Mouse (Mus musculus): ENCODE results near the gene Sox18.

The Sox18 gene

GRCm38 (mm10) chr2:181646626-181647472 lies 24.6 kb downstream of the Sox18 start:
- no peak for DNase-seq (ENCODE audit: low spot score)

DNA sequence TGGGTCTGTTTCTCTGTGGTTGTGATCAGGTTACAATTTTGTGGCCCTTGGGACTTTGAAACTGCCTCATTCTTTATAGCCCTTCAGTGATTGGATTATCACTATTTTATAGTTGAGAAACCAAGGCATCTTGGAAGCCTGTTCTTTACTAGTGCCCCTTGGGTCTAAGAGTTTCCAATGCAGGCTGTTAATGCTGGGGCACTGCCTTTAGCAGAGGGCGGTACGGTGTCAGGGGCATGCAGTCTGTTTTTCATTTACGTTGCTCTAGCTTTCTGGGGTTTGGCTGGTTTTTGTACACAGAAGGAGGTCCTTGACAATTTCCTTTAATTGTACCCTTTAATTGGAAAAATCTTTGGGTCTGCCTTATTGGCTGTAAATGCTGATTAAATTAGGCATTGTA lies 25.8 kb downstream of the Sox18 start:
- DNase-seq (ENCODE audit: low spot score) = no peak

DNA sequence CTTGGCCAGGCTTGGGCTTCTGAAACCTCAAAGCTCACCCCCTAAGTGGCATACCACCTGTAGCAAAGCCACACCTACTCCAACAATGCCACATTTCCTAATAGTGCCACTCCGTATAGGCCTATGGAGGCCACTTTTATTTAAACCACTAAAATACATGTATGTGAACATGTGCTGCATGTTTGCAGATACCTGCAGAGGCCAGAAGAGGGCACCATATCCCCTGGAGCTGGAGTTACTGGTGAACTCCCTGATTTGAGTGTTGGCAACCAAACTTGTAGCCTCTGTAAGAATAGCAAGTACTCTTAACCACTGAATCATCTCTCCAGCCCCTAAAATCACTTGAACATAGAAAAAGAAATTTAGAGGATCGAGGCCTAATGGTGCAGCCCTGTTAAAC lies 27.1 kb downstream of the Sox18 start:
- DNase-seq (ENCODE audit: low spot score) = peak; percentile 41

DNA sequence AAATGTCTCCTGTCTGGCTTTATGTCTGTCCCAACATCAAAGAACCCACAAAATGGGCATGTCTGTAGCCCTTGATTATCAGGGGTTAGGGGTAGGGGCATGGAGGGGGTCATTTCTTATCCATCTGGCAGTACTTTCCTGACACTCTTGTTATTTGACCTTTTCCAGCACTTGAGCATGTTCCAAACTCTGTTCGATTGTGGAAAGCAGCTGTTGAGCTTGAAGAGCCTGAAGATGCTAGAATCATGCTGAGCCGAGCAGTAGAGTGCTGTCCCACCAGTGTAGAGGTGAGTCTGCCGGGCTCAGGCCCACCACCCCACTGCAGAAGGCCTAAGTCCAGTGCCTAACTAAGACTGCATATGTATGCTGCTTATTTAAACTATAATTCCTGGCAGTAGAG lies 35.6 kb downstream of the Sox18 start:
- no peak for DNase-seq (ENCODE audit: low spot score)

GRCm38 (mm10) chr2:181632624-181633023 lies 38.8 kb downstream of the Sox18 start:
- no peak for DNase-seq (ENCODE audit: low spot score)

GRCm38 (mm10) chr2:181628471-181628870 lies 43.0 kb downstream of the Sox18 start:
- no peak for DNase-seq (ENCODE audit: low spot score)

DNA sequence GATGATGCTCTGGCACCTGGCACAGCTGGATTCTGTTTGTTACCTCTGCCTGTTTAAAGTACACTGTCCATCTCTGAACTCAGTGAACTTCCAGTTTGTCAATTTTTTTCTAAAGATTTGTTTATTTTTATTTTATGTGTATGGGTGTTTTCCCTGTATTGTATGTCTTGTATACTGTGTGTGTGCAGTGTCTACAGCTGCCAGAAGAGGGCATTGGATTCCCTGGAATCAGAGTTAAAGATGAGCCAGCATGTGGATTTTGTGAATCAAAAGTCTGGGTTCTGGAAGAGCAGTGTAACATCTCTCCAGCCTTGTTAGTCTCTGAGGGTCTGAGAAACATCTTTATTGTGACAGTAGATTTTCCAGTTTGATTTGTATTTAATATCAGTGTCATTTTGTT lies 48.0 kb downstream of the Sox18 start:
- DNase-seq (ENCODE audit: low spot score) = no peak
